1 mouse cellular context compared by ENCODE assay signal in genomic region chr9:92591482-92591881, GRCm38 (mm10).
TF ChIP-seq lines count a peak whose summit lies in the region.

No protein-coding gene starts in this region.

TF ChIP-seq in CH12.LX, 34 proteins besides CTCF, POLR2A, EP300 and RAD21 (continued from another document):
- TF ChIP-seq USF1 (IDR thresholded peaks at IDR 0.05; ENCODE audit: low read depth, low read length) (no peak), ZNF384 (IDR thresholded peaks at IDR 0.05; ENCODE audit: low read depth, low read length) (no peak), TCF12 (IDR thresholded peaks at IDR 0.05; ENCODE audit: low read depth, low read length) (peak; percentile 43; the same call in 1 of the 2 replicates), ZKSCAN1 (IDR thresholded peaks at IDR 0.05; ENCODE audit: borderline replicate concordance, low read depth, low read length) (no peak), BHLHE40 (IDR thresholded peaks at IDR 0.05; ENCODE audit: low read depth, low read length) (peak; percentile 68), ZMIZ1 (IDR thresholded peaks at IDR 0.05; ENCODE audit: low read depth, low read length) (no peak), ETS1 (conservative IDR thresholded peaks at IDR 0.05; ENCODE audit: low read depth, low read length) (peak; percentile 62; the same call in 1 of the 2 replicates)
